ENCODE assay signal across 16 mouse cellular contexts in the genomic region with DNA sequence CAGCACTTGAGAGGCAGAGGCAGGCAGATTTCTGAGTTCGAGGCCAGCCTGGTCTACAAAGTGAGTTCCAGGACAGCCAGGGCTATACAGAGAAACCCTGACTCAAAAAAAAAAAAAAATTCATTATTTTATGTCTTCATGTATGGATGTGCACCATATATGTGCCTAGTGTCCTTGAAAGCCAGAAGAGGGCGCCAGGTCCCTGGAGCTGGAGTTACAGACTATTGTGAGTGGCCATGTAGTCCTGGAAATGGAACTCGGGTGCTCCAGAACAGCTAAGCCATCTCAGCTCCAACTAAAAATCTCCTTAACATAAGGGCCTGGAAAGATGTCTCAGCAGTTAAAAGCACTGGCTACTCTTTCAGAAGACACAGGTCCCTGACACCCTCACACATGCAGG. TPM values are rescaled to one million over a fixed set of nuclear protein-coding genes. Genes with fewer than 3 reads are reported as not detected.
DNase-seq lines count a peak whose midpoint lies in the region; ATAC-seq and TF ChIP-seq lines count a peak whose summit lies in the region.
"Had no signal": no experiment of that assay in that cellular context is flagged by ENCODE, and none has a peak within 500 bp of the region (broad histone marks: within the 10 kb centered on the region; RNA-seq: fewer than 3 reads in every experiment).

No protein-coding gene starts in this region.

- H3K4me1 ChIP-seq in intestine, postnatal 0 days (replicated peaks; ENCODE audit: control insufficient read depth, insufficient read depth, low read length), result peaks cover 10% of the 10 kb centered on the region; the same call in 1 of the 2 replicates
- peaks cover 21% of the 10 kb centered on the region for H3K4me1 ChIP-seq in intestine, embryonic 15.5 days (replicated peaks)
- H3K4me1 ChIP-seq in ES-Bruce4 (ENCODE audit: control insufficient read depth, insufficient read depth, low read length), result no peaks in the 10 kb centered on the region
- peaks cover 37% of the 10 kb centered on the region for H3K4me1 ChIP-seq in hindbrain, embryonic 13.5 days (replicated peaks)

- peak; percentile 58 for TF ChIP-seq CTCF in intestine, postnatal 0 days (IDR thresholded peaks at IDR 0.05; ENCODE audit: low read depth)
- TF ChIP-seq CTCF in ES-Bruce4 (IDR thresholded peaks at IDR 0.05; ENCODE audit: low read depth, low read length), result peak; percentile 47

- peaks cover 4% of the 10 kb centered on the region; the same call in 1 of the 2 replicates for H3K36me3 ChIP-seq in intestine, postnatal 0 days (ENCODE audit: control insufficient read depth, insufficient read depth)
- H3K36me3 ChIP-seq in intestine, embryonic 15.5 days, result no peaks in the 10 kb centered on the region
- H3K36me3 ChIP-seq in ES-Bruce4 (ENCODE audit: control insufficient read depth, insufficient read depth, low read length, poor library complexity, severe bottlenecking), result peaks cover 3% of the 10 kb centered on the region; the same call in 1 of the 2 replicates
- peaks cover 4% of the 10 kb centered on the region for H3K36me3 ChIP-seq in hindbrain, embryonic 13.5 days

- no peaks in the 10 kb centered on the region for H3K27me3 ChIP-seq in intestine, postnatal 0 days (replicated peaks; ENCODE audit: control insufficient read depth, insufficient read depth, low read length)
- H3K27me3 ChIP-seq in intestine, embryonic 15.5 days (replicated peaks), result no peaks in the 10 kb centered on the region
- no peaks in the 10 kb centered on the region for H3K27me3 ChIP-seq in ES-Bruce4 (ENCODE audit: control insufficient read depth, insufficient read depth, low read length, poor library complexity, severe bottlenecking)
- H3K27me3 ChIP-seq in hindbrain, embryonic 13.5 days, result no peaks in the 10 kb centered on the region
- H3K27me3 ChIP-seq: liver, embryonic 13.5 days had no signal

- 68% methylated on average over 3 of the region's 3 CpGs for WGBS in intestine, postnatal 0 days
- 64% methylated on average over 3 of the region's 3 CpGs for WGBS in intestine, embryonic 15.5 days
- 61% methylated on average over 3 of the region's 3 CpGs for WGBS in hindbrain, embryonic 13.5 days

- DNase-seq in A20 (ENCODE audit: low read depth, low spot score), result peak; percentile 68
- DNase-seq in c-Kit-positive CD71-positive TER-119-positive erythroid progenitor cells, embryonic 14.5 days (ENCODE audit: low spot score), result peak; percentile 22
- DNase-seq in urinary bladder, postnatal 4 days (ENCODE audit: low spot score in 2 of 2), result no peak
- no peak for DNase-seq in adrenal gland, postnatal 36 days
- DNase-seq: cerebellum, postnatal 25 days; kidney, adult 8-10 months; layer of hippocampus, postnatal 36 days; liver, embryonic 13.5 days; thymus, adult 2 months had no signal

- no peak overlapping the region for H3K27ac ChIP-seq in intestine, postnatal 0 days (ENCODE audit: low read depth, low read length)
- no peak overlapping the region for H3K27ac ChIP-seq in intestine, embryonic 15.5 days
- H3K27ac ChIP-seq in ES-Bruce4 (ENCODE audit: insufficient read depth, low read length), result no peak overlapping the region
- no peak overlapping the region for H3K27ac ChIP-seq in hindbrain, embryonic 13.5 days

- no peak overlapping the region for H3K4me2 ChIP-seq in intestine, postnatal 0 days (replicated peaks; ENCODE audit: low read depth)
- no peak overlapping the region for H3K4me2 ChIP-seq in intestine, embryonic 15.5 days (replicated peaks)
- no peak overlapping the region for H3K4me2 ChIP-seq in hindbrain, embryonic 13.5 days

- no peak overlapping the region for H3K4me3 ChIP-seq in intestine, postnatal 0 days (ENCODE audit: low read depth, low read length)
- H3K4me3 ChIP-seq in intestine, embryonic 15.5 days (replicated peaks), result no peak overlapping the region
- H3K4me3 ChIP-seq in ES-Bruce4 (ENCODE audit: low read depth, low read length), result no peak overlapping the region
- no peak overlapping the region for H3K4me3 ChIP-seq in hindbrain, embryonic 13.5 days

- no peak for ATAC-seq in intestine, postnatal 0 days
- no peak for ATAC-seq in intestine, embryonic 15.5 days
- ATAC-seq in hindbrain, embryonic 13.5 days (ENCODE audit: low FRiP score), result no peak

- no peak overlapping the region for H3K9ac ChIP-seq in intestine, postnatal 0 days (ENCODE audit: low read depth, low read length)
- no peak overlapping the region for H3K9ac ChIP-seq in intestine, embryonic 15.5 days
- no peak overlapping the region for H3K9ac ChIP-seq in ES-Bruce4 (ENCODE audit: low read depth, poor library complexity, severe bottlenecking)
- no peak overlapping the region for H3K9ac ChIP-seq in hindbrain, embryonic 13.5 days

- H3K9me3 ChIP-seq in intestine, postnatal 0 days (ENCODE audit: control insufficient read depth), result no peaks in the 10 kb centered on the region
- no peaks in the 10 kb centered on the region for H3K9me3 ChIP-seq in intestine, embryonic 15.5 days
- H3K9me3 ChIP-seq in ES-Bruce4 (replicated peaks; ENCODE audit: control insufficient read depth, insufficient read depth, low read length, poor library complexity, severe bottlenecking), result no peaks in the 10 kb centered on the region
- no peaks in the 10 kb centered on the region for H3K9me3 ChIP-seq in hindbrain, embryonic 13.5 days
- H3K9me3 ChIP-seq: liver, embryonic 13.5 days had no signal

- no peak for TF ChIP-seq EP300 in ES-Bruce4 (IDR thresholded peaks at IDR 0.05; ENCODE audit: insufficient read depth, low read depth, low read length)

- no peak for TF ChIP-seq POLR2A in ES-Bruce4 (IDR thresholded peaks at IDR 0.05; ENCODE audit: insufficient read depth, low read length)

RNA-seq across cellular contexts. Expression of a gene that starts 1.9 kb away (rescaled TPM):
- polyA plus RNA-seq in intestine, postnatal 0 days (2015; fragmentation: Nextera tagmentation; extraction: Ambion mirVana), result 66.1 and 70.6 TPM in 2 replicates
- 77.2 and 85.6 TPM in 2 replicates for polyA plus RNA-seq in intestine, embryonic 15.5 days (2015; fragmentation: Nextera tagmentation; extraction: Ambion mirVana)
- 49.6 and 52.7 TPM in 2 replicates for polyA plus RNA-seq in ES-Bruce4 (2011; ENCODE audit: insufficient read depth, insufficient read length, low read depth, missing spikeins)
- 100 to 1,000 TPM; 175 to 178 TPM for total RNA-seq in adrenal gland, postnatal 36 days (2021)
- polyA plus RNA-seq in hindbrain, embryonic 13.5 days (2015; fragmentation: Nextera tagmentation; extraction: Ambion mirVana), result 108 and 109 TPM in 2 replicates

RNA-seq across cellular contexts. Expression of a gene that starts 11.0 kb away (rescaled TPM):
- 11,285 and 12,482 TPM in 2 replicates for polyA plus RNA-seq in intestine, postnatal 0 days (2015; fragmentation: Nextera tagmentation; extraction: Ambion mirVana)
- polyA plus RNA-seq in intestine, embryonic 15.5 days (2015; fragmentation: Nextera tagmentation; extraction: Ambion mirVana), result 164 and 258 TPM in 2 replicates
- 1.2 TPM in 1 of 2 replicates, not detected in the other for polyA plus RNA-seq in ES-Bruce4 (2011; ENCODE audit: insufficient read depth, insufficient read length, low read depth, missing spikeins)
- 1 to 10 TPM in 1 of 2 experiments, not detected in 1; 1.9 TPM for total RNA-seq in adrenal gland, postnatal 36 days (2021)
- polyA plus RNA-seq in hindbrain, embryonic 13.5 days (2015; fragmentation: Nextera tagmentation; extraction: Ambion mirVana), result 0.56 TPM in 1 of 2 replicates, not detected in the other
- total RNA-seq: layer of hippocampus, postnatal 36 days had no signal
- polyA plus RNA-seq: midbrain, embryonic 11.5 days had no signal

RNA-seq across cellular contexts. Expression of a gene that starts 14.5 kb away (rescaled TPM):
- 5.6 and 13.5 TPM in 2 replicates for polyA plus RNA-seq in intestine, postnatal 0 days (2015; fragmentation: Nextera tagmentation; extraction: Ambion mirVana)
- polyA plus RNA-seq in intestine, embryonic 15.5 days (2015; fragmentation: Nextera tagmentation; extraction: Ambion mirVana), result 0.71 and 1.2 TPM in 2 replicates
- polyA plus RNA-seq in ES-Bruce4 (2011; ENCODE audit: insufficient read depth, insufficient read length, low read depth, missing spikeins), result not detected in 2 replicates
- total RNA-seq in adrenal gland, postnatal 36 days (2021), result under 1 TPM in 1 of 2 experiments, not detected in 1; 0.40 TPM
- polyA plus RNA-seq in hindbrain, embryonic 13.5 days (2015; fragmentation: Nextera tagmentation; extraction: Ambion mirVana), result not detected in 2 replicates
- total RNA-seq: layer of hippocampus, postnatal 36 days; neutrophil, adult 5-6 weeks had no signal
- polyA plus RNA-seq: heart, embryonic 14.5 days; midbrain, embryonic 11.5 days; thymus, adult 2 months had no signal

RNA-seq across cellular contexts. Expression of a gene that starts 14.5 kb away (rescaled TPM):
- 0.70 and 1.4 TPM in 2 replicates for polyA plus RNA-seq in intestine, postnatal 0 days (2015; fragmentation: Nextera tagmentation; extraction: Ambion mirVana)
- polyA plus RNA-seq in intestine, embryonic 15.5 days (2015; fragmentation: Nextera tagmentation; extraction: Ambion mirVana), result 4.7 and 7.0 TPM in 2 replicates
- polyA plus RNA-seq in ES-Bruce4 (2011; ENCODE audit: insufficient read depth, insufficient read length, low read depth, missing spikeins), result 1.1 TPM in 1 of 2 replicates, not detected in the other
- 100 to 1,000 TPM in 1 of 2 experiments, 10 to 100 TPM in 1; 42.0 to 110 TPM for total RNA-seq in adrenal gland, postnatal 36 days (2021)
- polyA plus RNA-seq in hindbrain, embryonic 13.5 days (2015; fragmentation: Nextera tagmentation; extraction: Ambion mirVana), result 0.12 TPM in 1 of 2 replicates, not detected in the other
- total RNA-seq: layer of hippocampus, postnatal 36 days had no signal
- polyA plus RNA-seq: midbrain, embryonic 11.5 days had no signal

RNA-seq across cellular contexts. Expression of a gene that starts 25.7 kb away (rescaled TPM):
- polyA plus RNA-seq in intestine, postnatal 0 days (2015; fragmentation: Nextera tagmentation; extraction: Ambion mirVana), result 34.7 and 50.0 TPM in 2 replicates
- polyA plus RNA-seq in intestine, embryonic 15.5 days (2015; fragmentation: Nextera tagmentation; extraction: Ambion mirVana), result 27.1 and 34.7 TPM in 2 replicates
- polyA plus RNA-seq in ES-Bruce4 (2011; ENCODE audit: insufficient read depth, insufficient read length, low read depth, missing spikeins), result 93.2 and 95.8 TPM in 2 replicates
- total RNA-seq in adrenal gland, postnatal 36 days (2021), result 1,000 to 10,000 TPM in 1 of 2 experiments, 100 to 1,000 TPM in 1; 185 to 1,007 TPM
- 2.7 and 3.8 TPM in 2 replicates for polyA plus RNA-seq in hindbrain, embryonic 13.5 days (2015; fragmentation: Nextera tagmentation; extraction: Ambion mirVana)

Comparison
In these comparisons a context has a peak if more than half of its experiments do, and no peak if none do; other contexts are left out.
1. DNase-seq: peak in A20 (single experiment) and c-Kit-positive CD71-positive TER-119-positive erythroid progenitor cells, embryonic 14.5 days (single experiment); none in urinary bladder, postnatal 4 days (0 of 2) and adrenal gland, postnatal 36 days (0 of 2).
2. RNA of a gene that starts 11.0 kb away (polyA plus RNA-seq): 11,285 to 12,482 TPM in intestine, postnatal 0 days and 164 to 258 TPM in intestine, embryonic 15.5 days; 1.2 TPM in ES-Bruce4 and 0.56 TPM in hindbrain, embryonic 13.5 days; every median in the first group is over 10 times any median in the second.